In the genomic region with DNA sequence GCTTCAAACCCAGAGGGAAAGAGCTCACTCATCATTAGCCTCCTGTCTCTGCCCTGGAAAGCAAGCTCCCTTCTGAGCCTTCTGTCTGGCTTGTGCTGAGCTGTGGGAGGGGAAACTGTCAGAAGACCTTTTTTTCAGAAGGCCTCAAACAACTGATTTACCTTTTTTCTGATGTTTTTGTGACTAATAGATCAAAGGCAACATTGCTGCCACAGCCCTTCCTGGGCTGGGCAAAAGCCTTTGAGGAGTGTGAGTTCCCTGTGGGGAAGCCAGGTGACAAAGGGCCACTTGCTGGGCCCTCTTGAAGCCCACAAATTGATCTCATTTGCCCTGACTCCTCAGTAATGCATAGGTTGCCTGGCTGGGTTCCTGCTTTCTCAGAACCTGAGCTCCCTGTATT, we compare ENCODE assay signal across 20 mouse cellular contexts. TPM values are rescaled to one million over a fixed set of nuclear protein-coding genes. Genes with fewer than 3 reads are reported as not detected.
"Had no signal": no experiment of that assay in that cellular context is flagged by ENCODE, and none has a peak within 500 bp of the region (broad histone marks: within the 10 kb centered on the region; RNA-seq: fewer than 3 reads in every experiment).

No protein-coding gene starts in this region.

RNA-seq across cellular contexts. Expression of gene Smok2a, which starts 12.5 kb away (rescaled TPM):
- polyA plus RNA-seq: cortical plate, adult 2 months; embryonic facial prominence, embryonic 10.5 days; embryonic facial prominence, embryonic 11.5 days; embryonic facial prominence, embryonic 12.5 days; embryonic facial prominence, embryonic 13.5 days; embryonic facial prominence, embryonic 14.5 days; embryonic facial prominence, embryonic 15.5 days; erythroblast, embryonic 14.5 days; forebrain, embryonic 10.5 days; forebrain, embryonic 11.5 days; forebrain, embryonic 12.5 days; forebrain, embryonic 13.5 days; forebrain, embryonic 14.5 days; forebrain, embryonic 15.5 days; forebrain, embryonic 16.5 days; forebrain, postnatal 0 days; frontal cortex, adult 2 months; gonadal fat pad, adult 2 months; heart, adult 2 months; heart, embryonic 10.5 days had no signal

RNA-seq across cellular contexts. Expression of gene Smok2b, which starts 21.6 kb away (rescaled TPM):
- polyA plus RNA-seq: cortical plate, adult 2 months; embryonic facial prominence, embryonic 10.5 days; embryonic facial prominence, embryonic 11.5 days; embryonic facial prominence, embryonic 12.5 days; embryonic facial prominence, embryonic 13.5 days; embryonic facial prominence, embryonic 14.5 days; embryonic facial prominence, embryonic 15.5 days; erythroblast, embryonic 14.5 days; forebrain, embryonic 10.5 days; forebrain, embryonic 11.5 days; forebrain, embryonic 12.5 days; forebrain, embryonic 13.5 days; forebrain, embryonic 14.5 days; forebrain, embryonic 15.5 days; forebrain, embryonic 16.5 days; forebrain, postnatal 0 days; frontal cortex, adult 2 months; gonadal fat pad, adult 2 months; heart, adult 2 months; heart, embryonic 10.5 days had no signal
